Mouse (Mus musculus) ovary, postnatal 14 days (tissue): Measurements from ENCODE around the gene Rem1.

Source experiments
- DNase-seq: peaks from one replicate; pipeline ENCODE4 v3.0.0; 2022; ENCODE audit warnings: low spot score

Rem1 gene

GRCm38 (mm10) chr2:152678302-152678701, 51.6 kb downstream of the Rem1 start:
- DNase-seq, result no peak

- DNase-seq, result no peak
Observed at GRCm38 (mm10) chr2:152678925-152679324, 52.2 kb downstream of the Rem1 start.

GRCm38 (mm10) chr2:152679701-152680355, 53.1 kb downstream of the Rem1 start:
- no peak for DNase-seq

- DNase-seq, result no peak
Observed at GRCm38 (mm10) chr2:152683086-152683485, 56.3 kb downstream of the Rem1 start.
